Mouse (Mus musculus) testis, adult 2 months (tissue): ENCODE results near the gene Pla2g1b.
"Not testable (repeated sequence)": the region's sequence is repeated elsewhere in the genome, so short reads cannot be mapped to it uniquely, and the experiment has no call there.

Experiments
- CTCF ChIP-seq: fragments of 200-500 bp; IDR thresholded peaks from 2 replicates; pipeline ENCODE4 v1.5.1; 2012; ENCODE audit warnings: low read depth, mild to moderate bottlenecking, inconsistent platforms, low read length, moderate library complexity; ENCODE audit not compliant: control insufficient read depth, insufficient read depth, insufficient replicate concordance
- POLR2A ChIP-seq: fragments of 200-500 bp; IDR thresholded peaks from 2 replicates; pipeline ENCODE4 v1.6.1; 2012; ENCODE audit warnings: low read depth, mild to moderate bottlenecking, inconsistent platforms, low read length, moderate library complexity; ENCODE audit not compliant: control insufficient read depth

GRCm38 (mm10) chr5:115442663-115443062 is 23.4 kb upstream of the Pla2g1b start:
- TF ChIP-seq CTCF, POLR2A: not testable (repeated sequence)
